Mouse (Mus musculus): Measurements from ENCODE around the gene Tex35.

- TF ChIP-seq CTCF (IDR thresholded peaks at IDR 0.05; ENCODE audit: extremely low read depth, insufficient read depth, insufficient read length, insufficient replicate concordance) (no peak), POLR2A (IDR thresholded peaks at IDR 0.05; ENCODE audit: low read depth, low read length) (no peak)
Measured at GRCm38 (mm10) chr1:157065819-157066730, 42.4 kb downstream of the Tex35 start.
